Mouse (Mus musculus) adipose tissue, adult 10 weeks (tissue): ENCODE measurements around the gene Fam213a. TPM values are rescaled to one million over a fixed set of nuclear protein-coding genes. Genes with fewer than 3 reads are reported as not detected.

Source experiments
- polyA plus RNA-seq: library from polyadenylated mRNA; stranded (reverse); fragments of 350-450 nt; fragmentation: Illumina TruSeq; extraction: RNeasy Lipid Tissue Mini Kit (QIAGEN cat#74804); gene quantifications from one replicate; pipeline ENCODE4 v1.2.3, GENCODE M21; 2014; ENCODE audit warnings: low read depth, low replicate concordance

Fam213a gene
- polyA plus RNA-seq = 160 TPM

DNA sequence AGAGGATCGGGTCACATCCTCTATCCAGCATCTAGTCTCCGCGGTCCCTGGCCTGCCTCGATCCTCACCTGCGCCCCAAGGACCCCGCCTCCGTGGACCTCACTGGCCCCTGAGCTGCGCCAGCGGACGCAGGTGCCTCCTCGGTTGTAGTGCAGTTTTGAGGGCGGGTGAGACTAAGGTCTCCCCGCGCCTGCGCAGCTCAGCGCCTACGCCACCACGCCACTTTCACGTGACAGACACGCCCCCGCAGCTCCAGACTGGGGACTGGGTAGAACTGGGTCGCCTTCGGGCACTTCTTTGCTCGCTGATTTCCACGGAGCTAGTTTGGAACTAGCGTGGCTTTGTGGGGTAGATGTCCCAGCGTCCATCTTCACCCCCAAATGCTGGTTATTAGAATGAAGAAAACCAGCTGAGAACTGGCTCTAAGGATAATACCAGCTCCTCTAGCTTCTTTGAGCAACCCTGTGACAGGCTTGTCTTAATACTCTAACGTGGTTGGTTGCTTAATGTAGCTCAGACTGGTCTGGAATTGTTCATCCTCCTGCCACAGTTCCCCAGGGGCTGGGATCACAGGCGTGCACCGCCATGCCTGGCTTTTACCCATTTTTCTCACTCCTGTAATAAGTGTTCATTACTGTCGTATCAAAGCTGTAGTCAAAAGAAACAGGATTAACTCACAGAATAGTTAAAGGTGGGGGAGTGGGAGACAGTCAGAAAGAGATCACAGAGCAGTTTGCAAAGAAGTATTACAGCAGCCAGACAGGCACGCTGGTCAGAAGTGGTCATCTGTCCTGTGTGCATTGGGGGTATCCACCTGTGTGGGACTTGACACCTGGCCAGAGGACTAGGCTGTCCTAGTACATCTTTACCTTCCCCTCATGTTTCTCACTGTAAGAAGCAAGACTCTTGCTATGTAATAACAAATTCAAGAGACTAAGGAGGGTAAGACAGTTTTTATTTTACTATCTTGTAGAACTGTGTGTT lies at the start of gene Fam213a:
TSS of gene Fam213a (minus strand) at position 159 of the 984 bp plus-strand sequence.

DNA sequence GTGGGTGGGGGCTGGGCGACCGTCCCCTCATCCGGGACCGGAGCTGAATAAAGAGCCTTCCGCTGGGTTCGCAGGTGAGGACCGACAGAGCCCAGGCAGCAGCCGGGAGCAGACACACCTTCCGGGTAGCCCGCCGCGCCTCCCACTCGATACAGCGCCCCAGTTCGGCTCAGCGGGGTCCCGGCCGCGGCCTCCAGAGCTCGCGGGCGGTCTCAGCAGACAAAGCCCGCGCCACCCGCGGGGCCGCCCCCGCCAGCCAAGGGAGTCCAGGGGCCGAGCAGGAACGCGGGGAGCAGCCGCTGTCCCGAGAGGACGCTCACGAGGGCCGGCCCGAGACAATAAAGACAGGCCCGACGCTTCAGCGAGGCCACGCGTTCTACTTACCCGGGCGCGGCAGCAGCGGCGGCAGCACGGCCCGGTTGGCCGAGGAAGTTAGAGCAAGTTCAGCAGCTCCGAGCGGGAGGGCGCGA lies 47.2 kb downstream of the Fam213a start, which contains the start of gene Tspan14:
TSS of gene Tspan14 (minus strand) at position 416 of the 470 bp plus-strand sequence.

Other genes with a start within 250 kb of the Fam213a start
- gene Sh2d4b, start 120.5 kb downstream of the Fam213a start, polyA plus RNA-seq = 1.9 TPM
- 77.1 TPM for gene Tspan14, start 47.0 kb downstream of the Fam213a start, polyA plus RNA-seq
- gene Dydc2, start 55.4 kb upstream of the Fam213a start, polyA plus RNA-seq = 1.4 TPM
- gene Dydc1, start 59.1 kb upstream of the Fam213a start, polyA plus RNA-seq = 1.6 TPM
- 0.47 TPM for gene Mat1a, start 91.2 kb upstream of the Fam213a start, polyA plus RNA-seq
- not detected for gene Sftpa1, start 118.0 kb upstream of the Fam213a start, polyA plus RNA-seq
- gene Mbl1, start 137.7 kb upstream of the Fam213a start, polyA plus RNA-seq = not detected
- gene Sftpd, start 171.4 kb upstream of the Fam213a start, polyA plus RNA-seq = 0.25 TPM